Mouse (Mus musculus): Measurements from ENCODE around the gene Pbx3. TPM values are rescaled to one million over a fixed set of nuclear protein-coding genes. Genes with fewer than 3 reads are reported as not detected.

Pbx3 gene
- polyA plus RNA-seq, 1 experiment = 5.8 TPM

GRCm38 (mm10) chr2:34221477-34221876 is 151.5 kb downstream of the Pbx3 start:
- no peak overlapping the region for H3ac ChIP-seq (ENCODE audit: control insufficient read depth, insufficient read length, low read depth)
- no peaks in the 10 kb centered on the region for H3K79me3 ChIP-seq (ENCODE audit: low read depth)
- no peaks in the 10 kb centered on the region for H3K79me2 ChIP-seq (ENCODE audit: control insufficient read depth, insufficient read depth)
- no peaks in the 10 kb centered on the region for H3K36me3 ChIP-seq (ENCODE audit: control insufficient read depth, insufficient read depth)
- no peaks in the 10 kb centered on the region for H3K27me3 ChIP-seq (ENCODE audit: control insufficient read depth, insufficient read depth, insufficient read length)
- TF ChIP-seq CTCF (IDR thresholded peaks at IDR 0.05; ENCODE audit: control insufficient read depth, insufficient read depth, insufficient read length) (no peak), FOSL1 (IDR thresholded peaks at IDR 0.05; ENCODE audit: insufficient read depth, low read length, poor library complexity, severe bottlenecking) (no peak), MAX (IDR thresholded peaks at IDR 0.05) (no peak), MYOG (IDR thresholded peaks at IDR 0.05; ENCODE audit: control insufficient read depth, extremely low read depth, insufficient read length) (no peak), USF1 (IDR thresholded peaks at IDR 0.05; ENCODE audit: low read depth) (no peak), MYOD1 (IDR thresholded peaks at IDR 0.05; ENCODE audit: control insufficient read depth, insufficient read length, low read depth) (no peak), CEBPB (IDR thresholded peaks at IDR 0.05; ENCODE audit: low read depth) (no peak)
- H3K4me3 ChIP-seq (ENCODE audit: insufficient read depth, poor library complexity, severe bottlenecking) = no peak overlapping the region

DNA sequence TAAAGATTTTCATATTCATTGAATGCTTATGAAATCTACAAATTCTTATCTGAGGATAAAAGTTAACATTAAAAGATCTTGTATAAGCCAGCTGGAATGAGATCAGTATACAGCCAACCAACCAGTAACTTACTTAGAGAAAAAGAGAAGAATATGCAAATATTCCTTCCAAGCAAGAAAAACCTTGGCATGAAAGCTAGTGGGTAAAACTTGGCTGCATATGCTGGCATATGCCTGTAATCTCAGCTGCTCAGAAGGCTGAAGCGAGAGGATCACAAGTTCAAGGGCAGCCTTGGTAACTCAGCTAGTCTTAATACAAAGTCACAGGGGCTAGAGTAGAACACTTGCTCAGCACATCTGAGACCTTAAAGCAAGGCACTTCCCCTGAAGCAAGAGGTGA is 153.8 kb downstream of the Pbx3 start:
- Histone ChIP-seq H3ac (ENCODE audit: control insufficient read depth, insufficient read length, low read depth) (no peak overlapping the region), H3K27me3 (ENCODE audit: control insufficient read depth, insufficient read depth, insufficient read length) (no peaks in the 10 kb centered on the region), H3K79me3 (ENCODE audit: low read depth) (no peaks in the 10 kb centered on the region), H3K36me3 (ENCODE audit: control insufficient read depth, insufficient read depth) (no peaks in the 10 kb centered on the region), H3K79me2 (ENCODE audit: control insufficient read depth, insufficient read depth) (no peaks in the 10 kb centered on the region), H3K4me3 (ENCODE audit: insufficient read depth, poor library complexity, severe bottlenecking) (no peak overlapping the region)
- no peak for TF ChIP-seq MYOG (IDR thresholded peaks at IDR 0.05; ENCODE audit: control insufficient read depth, extremely low read depth, insufficient read length)
- no peak for TF ChIP-seq CTCF (IDR thresholded peaks at IDR 0.05; ENCODE audit: control insufficient read depth, insufficient read depth, insufficient read length)
- no peak for TF ChIP-seq FOSL1 (IDR thresholded peaks at IDR 0.05; ENCODE audit: insufficient read depth, low read length, poor library complexity, severe bottlenecking)
- no peak for TF ChIP-seq USF1 (IDR thresholded peaks at IDR 0.05; ENCODE audit: low read depth)
- TF ChIP-seq MYOD1 (IDR thresholded peaks at IDR 0.05; ENCODE audit: control insufficient read depth, insufficient read length, low read depth) = no peak

DNA sequence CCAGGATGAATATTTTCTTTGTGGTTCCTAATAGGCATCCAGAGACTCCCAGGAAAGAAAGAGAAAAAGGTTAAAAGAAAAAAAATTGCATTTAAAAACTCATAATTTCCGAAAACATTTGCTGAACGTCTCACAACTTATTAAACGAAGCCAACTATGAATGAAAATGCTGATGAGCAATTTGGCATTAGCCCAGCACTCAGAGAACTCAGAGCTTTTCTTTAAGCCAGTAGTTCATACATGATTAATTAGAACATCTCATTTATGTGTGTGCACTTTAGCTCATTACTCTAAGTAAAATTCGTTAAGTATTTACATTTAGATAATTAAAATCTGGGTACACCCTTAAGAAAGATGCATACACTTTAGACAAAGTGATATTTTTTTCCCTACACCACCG is 155.3 kb downstream of the Pbx3 start:
- no peak for TF ChIP-seq CTCF (IDR thresholded peaks at IDR 0.05; ENCODE audit: control insufficient read depth, insufficient read depth, insufficient read length)
- TF ChIP-seq FOSL1 (IDR thresholded peaks at IDR 0.05; ENCODE audit: insufficient read depth, low read length, poor library complexity, severe bottlenecking) = no peak
- TF ChIP-seq MYOD1 (IDR thresholded peaks at IDR 0.05; ENCODE audit: control insufficient read depth, insufficient read length, low read depth) = no peak
- no peak for TF ChIP-seq CEBPB (IDR thresholded peaks at IDR 0.05; ENCODE audit: low read depth)
- no peak for TF ChIP-seq MYOG (IDR thresholded peaks at IDR 0.05; ENCODE audit: control insufficient read depth, extremely low read depth, insufficient read length)
- TF ChIP-seq MAX (IDR thresholded peaks at IDR 0.05) = no peak
- no peak for TF ChIP-seq USF1 (IDR thresholded peaks at IDR 0.05; ENCODE audit: low read depth)
- Histone ChIP-seq H3K79me2 (ENCODE audit: control insufficient read depth, insufficient read depth) (no peaks in the 10 kb centered on the region), H3ac (ENCODE audit: control insufficient read depth, insufficient read length, low read depth) (no peak overlapping the region), H3K4me3 (ENCODE audit: insufficient read depth, poor library complexity, severe bottlenecking) (no peak overlapping the region), H3K79me3 (ENCODE audit: low read depth) (no peaks in the 10 kb centered on the region), H3K27me3 (ENCODE audit: control insufficient read depth, insufficient read depth, insufficient read length) (no peaks in the 10 kb centered on the region), H3K36me3 (ENCODE audit: control insufficient read depth, insufficient read depth) (no peaks in the 10 kb centered on the region)

DNA sequence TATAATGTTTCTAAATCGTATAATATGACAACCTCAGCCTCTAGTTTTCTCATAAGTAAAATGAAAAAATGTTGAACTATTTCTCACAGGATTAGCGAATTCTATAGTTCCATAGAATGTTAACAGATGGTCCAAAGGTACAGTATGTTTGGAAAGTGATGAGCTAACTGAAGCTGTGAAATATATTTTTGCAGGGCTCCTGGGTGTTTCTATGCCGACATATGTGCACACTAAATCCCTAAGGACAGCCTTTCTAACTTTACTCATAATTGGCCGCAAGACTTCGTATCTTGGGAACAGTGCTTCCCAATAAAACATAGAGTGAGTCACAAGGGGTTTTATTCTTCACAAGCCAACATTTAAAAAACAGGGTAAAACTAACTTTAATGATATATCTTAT is 157.4 kb downstream of the Pbx3 start:
- no peak overlapping the region for H3K4me3 ChIP-seq (ENCODE audit: insufficient read depth, poor library complexity, severe bottlenecking)
- TF ChIP-seq USF1 (IDR thresholded peaks at IDR 0.05; ENCODE audit: low read depth) (no peak), MYOG (IDR thresholded peaks at IDR 0.05; ENCODE audit: control insufficient read depth, extremely low read depth, insufficient read length) (no peak), CTCF (IDR thresholded peaks at IDR 0.05; ENCODE audit: control insufficient read depth, insufficient read depth, insufficient read length) (no peak), MYOD1 (IDR thresholded peaks at IDR 0.05; ENCODE audit: control insufficient read depth, insufficient read length, low read depth) (no peak), CEBPB (IDR thresholded peaks at IDR 0.05; ENCODE audit: low read depth) (no peak), MAX (IDR thresholded peaks at IDR 0.05) (no peak), FOSL1 (IDR thresholded peaks at IDR 0.05; ENCODE audit: insufficient read depth, low read length, poor library complexity, severe bottlenecking) (no peak)
- H3ac ChIP-seq (ENCODE audit: control insufficient read depth, insufficient read length, low read depth) = no peak overlapping the region
- H3K79me2 ChIP-seq (ENCODE audit: control insufficient read depth, insufficient read depth) = no peaks in the 10 kb centered on the region
- no peaks in the 10 kb centered on the region for H3K36me3 ChIP-seq (ENCODE audit: control insufficient read depth, insufficient read depth)
- H3K79me3 ChIP-seq (ENCODE audit: low read depth) = no peaks in the 10 kb centered on the region
- no peaks in the 10 kb centered on the region for H3K27me3 ChIP-seq (ENCODE audit: control insufficient read depth, insufficient read depth, insufficient read length)

DNA sequence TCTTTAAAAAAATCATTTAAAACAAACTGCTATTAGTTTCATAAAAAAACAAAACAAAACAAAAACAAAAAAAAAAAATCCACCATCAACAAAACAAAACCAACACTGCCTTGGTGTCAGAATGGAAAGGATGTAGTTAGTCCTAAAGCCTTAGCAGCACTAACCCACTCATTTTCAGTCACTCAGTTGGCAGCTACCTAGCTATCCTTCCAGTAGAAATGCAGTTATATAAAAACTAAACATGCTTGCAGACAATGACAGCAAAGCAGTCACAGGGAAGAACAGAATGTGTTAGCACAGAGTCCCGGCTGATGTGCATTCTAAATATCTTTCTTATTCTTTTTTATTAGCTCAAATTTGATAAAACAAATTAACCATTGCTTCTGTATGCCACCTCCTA is 160.5 kb downstream of the Pbx3 start:
- Histone ChIP-seq H3ac (ENCODE audit: control insufficient read depth, insufficient read length, low read depth) (no peak overlapping the region), H3K36me3 (ENCODE audit: control insufficient read depth, insufficient read depth) (no peaks in the 10 kb centered on the region), H3K27me3 (ENCODE audit: control insufficient read depth, insufficient read depth, insufficient read length) (no peaks in the 10 kb centered on the region), H3K4me3 (ENCODE audit: insufficient read depth, poor library complexity, severe bottlenecking) (no peak overlapping the region), H3K79me3 (ENCODE audit: low read depth) (no peaks in the 10 kb centered on the region), H3K79me2 (ENCODE audit: control insufficient read depth, insufficient read depth) (no peaks in the 10 kb centered on the region)
- TF ChIP-seq MYOG (IDR thresholded peaks at IDR 0.05; ENCODE audit: control insufficient read depth, extremely low read depth, insufficient read length) (no peak), MYOD1 (IDR thresholded peaks at IDR 0.05; ENCODE audit: control insufficient read depth, insufficient read length, low read depth) (no peak), FOSL1 (IDR thresholded peaks at IDR 0.05; ENCODE audit: insufficient read depth, low read length, poor library complexity, severe bottlenecking) (no peak), CTCF (IDR thresholded peaks at IDR 0.05; ENCODE audit: control insufficient read depth, insufficient read depth, insufficient read length) (no peak), MAX (IDR thresholded peaks at IDR 0.05) (no peak), CEBPB (IDR thresholded peaks at IDR 0.05; ENCODE audit: low read depth) (no peak), USF1 (IDR thresholded peaks at IDR 0.05; ENCODE audit: low read depth) (no peak)

DNA sequence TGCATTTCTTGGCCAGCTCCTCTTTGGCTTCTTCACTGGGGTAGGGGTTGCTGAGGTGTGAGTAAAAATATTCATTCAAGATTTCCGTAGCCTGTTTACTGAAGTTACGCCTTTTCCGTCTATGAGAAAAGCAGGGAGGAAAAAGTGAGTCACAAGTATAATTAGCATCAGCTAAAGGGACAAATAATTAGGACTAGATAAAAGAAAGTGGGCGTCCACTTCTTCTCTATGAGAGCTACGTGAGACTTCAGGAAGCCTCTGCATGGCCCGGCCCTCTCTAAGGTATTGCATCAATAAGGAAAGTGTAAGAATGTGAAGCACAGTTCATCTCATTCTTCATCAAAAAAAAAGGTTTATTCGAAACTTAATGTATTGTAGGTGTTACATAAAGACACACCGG is 168.1 kb downstream of the Pbx3 start:
- no peak for TF ChIP-seq MAX (IDR thresholded peaks at IDR 0.05)
- TF ChIP-seq MYOG (IDR thresholded peaks at IDR 0.05; ENCODE audit: control insufficient read depth, extremely low read depth, insufficient read length) = no peak
- H3K4me3 ChIP-seq (ENCODE audit: insufficient read depth, poor library complexity, severe bottlenecking) = no peak overlapping the region

More for the DNA sequence above, 168.1 kb downstream of the Pbx3 start:
- no peaks in the 10 kb centered on the region for H3K79me3 ChIP-seq (ENCODE audit: low read depth)
- H3K36me3 ChIP-seq (ENCODE audit: control insufficient read depth, insufficient read depth) = peaks cover 11% of the 10 kb centered on the region
- H3ac ChIP-seq (ENCODE audit: control insufficient read depth, insufficient read length, low read depth) = no peak overlapping the region
- H3K79me2 ChIP-seq (ENCODE audit: control insufficient read depth, insufficient read depth) = no peaks in the 10 kb centered on the region
- H3K27me3 ChIP-seq (ENCODE audit: control insufficient read depth, insufficient read depth, insufficient read length) = no peaks in the 10 kb centered on the region
